Mouse (Mus musculus) neural tube, embryonic 14.5 days (tissue): ENCODE measurements around the gene Copa. TPM values are rescaled to one million over a fixed set of nuclear protein-coding genes. Genes with fewer than 3 reads are reported as not detected.

Experiments
- ATAC-seq: fragments of 200-750 bp; cut with Nextera tagmentation; 2 replicates; pipeline ENCODE4 v1.8.0; 2017; ENCODE audit warnings: low read depth, mild to moderate bottlenecking, moderate TSS enrichment, moderate library complexity
- H3K27ac ChIP-seq: fragments of 300-500 bp; sonication (generic); 2 replicates; pipeline ENCODE4 v1.5.1; 2014; ENCODE audit warnings: low read depth, mild to moderate bottlenecking, control low read depth, low read length, moderate library complexity, mixed read lengths
- H3K27me3 ChIP-seq: fragments of 300-500 bp; sonication (generic); 2 replicates; pipeline ENCODE4 v1.6.1; 2014; ENCODE audit warnings: low read length; ENCODE audit not compliant: control insufficient read depth, insufficient read depth
- H3K36me3 ChIP-seq: fragments of 300-500 bp; sonication (generic); 2 replicates; pipeline ENCODE4 v1.6.1; 2014; ENCODE audit warnings: low read length, mixed read lengths; ENCODE audit not compliant: control insufficient read depth, insufficient read depth
- H3K4me1 ChIP-seq: fragments of 300-500 bp; sonication (generic); 2 replicates; pipeline ENCODE4 v1.6.1; 2014; ENCODE audit warnings: low read length; ENCODE audit not compliant: control insufficient read depth, insufficient read depth
- H3K4me2 ChIP-seq: fragments of 300-500 bp; sonication (generic); 2 replicates; pipeline ENCODE4 v1.6.1; 2014; ENCODE audit warnings: mild to moderate bottlenecking, low read depth, low read length, control low read depth
- H3K4me3 ChIP-seq: fragments of 300-500 bp; sonication (generic); 2 replicates; pipeline ENCODE4 v1.5.1; 2014; ENCODE audit warnings: low read depth, low read length, control low read depth, mixed read lengths
- H3K9ac ChIP-seq: fragments of 300-500 bp; sonication (generic); replicated peaks from 2 replicates; pipeline ENCODE4 v1.6.1; 2014; ENCODE audit warnings: low read depth, mild to moderate bottlenecking, control low read depth, low read length, mixed read lengths
- H3K9me3 ChIP-seq: fragments of 300-500 bp; sonication (generic); 2 replicates; pipeline ENCODE4 v1.6.1; 2016; ENCODE audit warnings: low read length; ENCODE audit not compliant: control insufficient read depth
- WGBS: fragments of 180-500 bp; shearing (Covaris S2); extraction: QIAGEN DNeasy Blood & Tissue Kit; methylation state at CpG from one replicate; pipeline ENCODE4 v1.1.7; 2014; 5-methylcytosine and 5-hydroxymethylcytosine counted together
- polyA plus RNA-seq: library from polyadenylated mRNA; unstranded; fragments of >200 nt; fragmentation: Nextera tagmentation; extraction: Ambion mirVana; gene quantifications from 2 replicates; pipeline ENCODE4 v1.2.1, GENCODE M21; 2014

The Copa gene
- polyA plus RNA-seq, 1 experiment from 2014 or later, result 140 TPM

GRCm38 (mm10) chr1:172057491-172057921 lies 24.8 kb upstream of the Copa start, which contains the start of gene Nhlh1:
Nhlh1 (minus strand) TSS chr1:172057573.
- Histone ChIP-seq H3K9ac (peak within 1 kb of the TSS; percentile 8; the same call in 1 of the 2 replicates), H3K4me3 (peak within 1 kb of the TSS; percentile 23), H3K27me3 (no peaks in the 10 kb centered on the region), H3K9me3 (no peaks in the 10 kb centered on the region), H3K36me3 (no peaks in the 10 kb centered on the region), H3K27ac (peak within 1 kb of the TSS; percentile 3; the same call in 1 of the 2 replicates), H3K4me2 (peak within 1 kb of the TSS; percentile 29), H3K4me1 (peaks cover 18% of the 10 kb centered on the region)
- WGBS, result 37% methylated on average over 2 of the region's 2 CpGs
- peak; percentile 77 for ATAC-seq

GRCm38 (mm10) chr1:172058321-172058720 lies 24.0 kb upstream of the Copa start:
- Histone ChIP-seq H3K4me1 (peaks cover 12% of the 10 kb centered on the region), H3K27ac (peak overlapping the region; percentile 3; the same call in 1 of the 2 replicates), H3K4me2 (no peak overlapping the region), H3K9me3 (no peaks in the 10 kb centered on the region), H3K4me3 (no peak overlapping the region), H3K36me3 (no peaks in the 10 kb centered on the region), H3K9ac (no peak overlapping the region), H3K27me3 (no peaks in the 10 kb centered on the region)
- WGBS, result 35% methylated on average over 6 of the region's 6 CpGs
- no peak for ATAC-seq

- no peaks in the 10 kb centered on the region for H3K27me3 ChIP-seq
- H3K4me3 ChIP-seq, result no peak overlapping the region
- no peak overlapping the region for H3K9ac ChIP-seq
- no peak overlapping the region for H3K4me2 ChIP-seq
- H3K27ac ChIP-seq, result peak overlapping the region; percentile 57
- ATAC-seq, result no peak
- 30% methylated on average over 7 of the region's 7 CpGs for WGBS
- H3K36me3 ChIP-seq, result no peaks in the 10 kb centered on the region
- peaks cover 8% of the 10 kb centered on the region; the same call in 1 of the 2 replicates for H3K4me1 ChIP-seq
- H3K9me3 ChIP-seq, result no peaks in the 10 kb centered on the region
Measured at GRCm38 (mm10) chr1:172058874-172059273, 23.5 kb upstream of the Copa start.

GRCm38 (mm10) chr1:172060659-172061058 lies 21.7 kb upstream of the Copa start:
- peak overlapping the region; percentile 60 for H3K27ac ChIP-seq
- H3K4me1 ChIP-seq, result peaks cover 10% of the 10 kb centered on the region; the same call in 1 of the 2 replicates
- 32% methylated on average over 4 of the region's 4 CpGs for WGBS
- no peak overlapping the region for H3K9ac ChIP-seq
- no peaks in the 10 kb centered on the region for H3K9me3 ChIP-seq
- H3K4me3 ChIP-seq, result no peak overlapping the region
- no peak overlapping the region for H3K4me2 ChIP-seq
- H3K27me3 ChIP-seq, result no peaks in the 10 kb centered on the region
- H3K36me3 ChIP-seq, result peaks cover 10% of the 10 kb centered on the region; the same call in 1 of the 2 replicates
- ATAC-seq, result peak; percentile 23; the same call in 1 of the 2 replicates

- Histone ChIP-seq H3K4me3 (no peak overlapping the region), H3K9ac (no peak overlapping the region), H3K4me2 (no peak overlapping the region), H3K27me3 (no peaks in the 10 kb centered on the region), H3K27ac (peak overlapping the region; percentile 60), H3K9me3 (no peaks in the 10 kb centered on the region), H3K4me1 (peaks cover 10% of the 10 kb centered on the region; the same call in 1 of the 2 replicates), H3K36me3 (peaks cover 16% of the 10 kb centered on the region)
- WGBS, result 5% methylated on average over 8 of the region's 8 CpGs
- ATAC-seq, result peak; percentile 3; the same call in 1 of the 2 replicates
Measured at GRCm38 (mm10) chr1:172061217-172061616, 21.1 kb upstream of the Copa start.

GRCm38 (mm10) chr1:172062101-172062500 lies 20.2 kb upstream of the Copa start:
- peaks cover 10% of the 10 kb centered on the region; the same call in 1 of the 2 replicates for H3K4me1 ChIP-seq
- WGBS, result 81% methylated on average over 2 of the region's 2 CpGs
- H3K9ac ChIP-seq, result no peak overlapping the region
- peaks cover 25% of the 10 kb centered on the region for H3K36me3 ChIP-seq
- no peaks in the 10 kb centered on the region for H3K27me3 ChIP-seq
- H3K27ac ChIP-seq, result no peak overlapping the region
- ATAC-seq, result no peak
- H3K4me3 ChIP-seq, result no peak overlapping the region
- no peaks in the 10 kb centered on the region for H3K9me3 ChIP-seq
- no peak overlapping the region for H3K4me2 ChIP-seq

GRCm38 (mm10) chr1:172063291-172064023 lies 18.9 kb upstream of the Copa start:
- no peak overlapping the region for H3K4me3 ChIP-seq
- WGBS, result 36% methylated on average over 4 of the region's 4 CpGs
- peaks cover 10% of the 10 kb centered on the region; the same call in 1 of the 2 replicates for H3K4me1 ChIP-seq
- no peak overlapping the region for H3K9ac ChIP-seq
- H3K27me3 ChIP-seq, result no peaks in the 10 kb centered on the region
- no peak for ATAC-seq
- H3K4me2 ChIP-seq, result no peak overlapping the region
- H3K36me3 ChIP-seq, result peaks cover 38% of the 10 kb centered on the region
- no peaks in the 10 kb centered on the region for H3K9me3 ChIP-seq
- no peak overlapping the region for H3K27ac ChIP-seq

GRCm38 (mm10) chr1:172064613-172065141 lies 17.7 kb upstream of the Copa start:
- no peaks in the 10 kb centered on the region for H3K27me3 ChIP-seq
- H3K4me2 ChIP-seq, result no peak overlapping the region
- H3K9ac ChIP-seq, result no peak overlapping the region
- 35% methylated on average over 13 of the region's 13 CpGs for WGBS
- H3K4me1 ChIP-seq, result peaks cover 7% of the 10 kb centered on the region; the same call in 1 of the 2 replicates
- ATAC-seq, result peak; percentile 56
- no peak overlapping the region for H3K4me3 ChIP-seq
- H3K27ac ChIP-seq, result peak overlapping the region; percentile 45
- H3K9me3 ChIP-seq, result no peaks in the 10 kb centered on the region
- peaks cover 51% of the 10 kb centered on the region for H3K36me3 ChIP-seq

- Histone ChIP-seq H3K36me3 (peaks cover 96% of the 10 kb centered on the region), H3K4me1 (no peaks in the 10 kb centered on the region), H3K27ac (no peak overlapping the region), H3K9me3 (no peaks in the 10 kb centered on the region), H3K4me3 (no peak overlapping the region), H3K4me2 (no peak overlapping the region), H3K27me3 (no peaks in the 10 kb centered on the region), H3K9ac (no peak overlapping the region)
- no peak for ATAC-seq
- 92% methylated on average over 6 of the region's 6 CpGs for WGBS
Measured at GRCm38 (mm10) chr1:172070227-172070626, 12.1 kb upstream of the Copa start.
